Mouse (Mus musculus) liver, embryonic 14.5 days (tissue): Measurements from ENCODE around the gene Rhobtb1. TPM values are rescaled to one million over a fixed set of nuclear protein-coding genes. Genes with fewer than 3 reads are reported as not detected.

ENCODE experiments used
- ATAC-seq: fragments of 200-750 bp; cut with Nextera tagmentation; 2 replicates; pipeline ENCODE4 v1.8.0; 2017; ENCODE audit warnings: moderate number of reproducible peaks, mild to moderate bottlenecking, moderate library complexity; ENCODE audit not compliant: insufficient read depth
- DNase-seq, 3 experiments: peaks; one replicate each; pipeline ENCODE4 v3.0.0-alpha.2; 2012 to 2013; ENCODE audit warnings: low read depth in 3 of 3, low spot score in 3 of 3
- H3K27ac ChIP-seq: fragments of 300-500 bp; sonication (generic); 2 replicates; pipeline ENCODE4 v1.5.1; 2014; ENCODE audit warnings: moderate library complexity, mild to moderate bottlenecking, control low read depth, inconsistent platforms
- H3K27me3 ChIP-seq: fragments of 300-500 bp; sonication (generic); 2 replicates; pipeline ENCODE4 v1.6.1; 2014; ENCODE audit warnings: mild to moderate bottlenecking, low read length, moderate library complexity; ENCODE audit not compliant: control insufficient read depth, insufficient read depth
- H3K36me3 ChIP-seq: fragments of 300-500 bp; sonication (generic); replicated peaks from 2 replicates; pipeline ENCODE4 v1.6.1; 2014; ENCODE audit warnings: low read depth; ENCODE audit not compliant: control insufficient read depth, insufficient read depth
- H3K4me1 ChIP-seq, 2 experiments: fragments of 200-500 bp in 1 of 2; fragments of 300-500 bp in 1 of 2; sonication (generic) in 1 of 2; replicated peaks; 2 replicates each; pipeline ENCODE4 v1.6.1; 2012 to 2014; ENCODE audit warnings: antibody characterized with exemption in 1 of 2, inconsistent platforms in 1 of 2, low read length in 1 of 2; ENCODE audit not compliant: control insufficient read depth in 2 of 2, insufficient read depth in 2 of 2
- H3K4me2 ChIP-seq: fragments of 300-500 bp; sonication (generic); 2 replicates; pipeline ENCODE4 v1.6.1; 2014; ENCODE audit warnings: low read depth, mild to moderate bottlenecking, control low read depth, moderate library complexity
- H3K4me3 ChIP-seq, 2 experiments: fragments of 200-500 bp in 1 of 2; fragments of 300-500 bp in 1 of 2; sonication (generic) in 1 of 2; 2 replicates each; pipeline ENCODE4 v1.5.1; 2012 to 2014; ENCODE audit warnings: low read depth in 2 of 2, low read length in 2 of 2, mild to moderate bottlenecking in 2 of 2, control low read depth in 1 of 2, inconsistent platforms in 1 of 2, moderate library complexity in 1 of 2; ENCODE audit not compliant: insufficient read depth in 1 of 2
- H3K9ac ChIP-seq: fragments of 300-500 bp; sonication (generic); replicated peaks from 2 replicates; pipeline ENCODE4 v1.6.1; 2014; ENCODE audit warnings: mild to moderate bottlenecking, control low read depth, moderate library complexity
- H3K9me3 ChIP-seq: fragments of 300-500 bp; sonication (generic); 2 replicates; pipeline ENCODE4 v1.6.1; 2016; ENCODE audit warnings: low read length, mixed read lengths; ENCODE audit not compliant: control insufficient read depth
- CTCF ChIP-seq: IDR thresholded peaks from 2 replicates; pipeline ENCODE4 v1.5.1; 2016; ENCODE audit warnings: antibody characterized with exemption, low read depth, control low read depth
- EP300 ChIP-seq: IDR thresholded peaks from 2 replicates; pipeline ENCODE4 v1.6.1; 2016; ENCODE audit warnings: antibody characterized with exemption, low read depth
- whole genome bisulfite sequencing: fragments of 180-500 bp; shearing (Covaris S2); extraction: QIAGEN DNeasy Blood & Tissue Kit; methylation state at CpG from one replicate; pipeline ENCODE4 v1.1.7; 2014; ENCODE audit not compliant: insufficient replicate concordance; 5-methylcytosine and 5-hydroxymethylcytosine counted together
- polyA plus RNA-seq, 2 experiments: library from polyadenylated mRNA; depleted of rRNA in 1 of 2; stranded (reverse) in 1 of 2; unstranded in 1 of 2; fragments of >200 nt; fragmentation: Nextera tagmentation in 1 of 2; extraction: Ambion mirVana in 1 of 2; gene quantifications; 2 replicates each; pipeline versions ENCODE4 v1.2.1 to v1.2.3; 2012 to 2014

Gene Rhobtb1
- polyA plus RNA-seq, 2 experiments: 2.5 to 7.1 TPM

GRCm38 (mm10) chr10:69245906-69246668, 94.9 kb downstream of the Rhobtb1 start:
- ATAC-seq: no peak
- Histone ChIP-seq H3K27me3 (no peaks in the 10 kb centered on the region), H3K4me1 (peaks cover 0 to 3% of the 10 kb centered on the region in 2 experiments; a peak in 1 of 4 replicates), H3K4me2 (no peak overlapping the region), H3K36me3 (no peaks in the 10 kb centered on the region), H3K27ac (no peak overlapping the region), H3K9ac (no peak overlapping the region), H3K4me3 (no peak overlapping the region), H3K9me3 (no peaks in the 10 kb centered on the region)
- WGBS: 62% methylated on average over 10 of the region's 10 CpGs
- DNase-seq: no peak
- no peak for TF ChIP-seq CTCF
- no peak for TF ChIP-seq EP300

- no peak overlapping the region for H3K4me3 ChIP-seq
- WGBS: 14% methylated on average over 3 of the region's 3 CpGs
- H3K4me1 ChIP-seq: peaks cover 0 to 3% of the 10 kb centered on the region in 2 experiments; a peak in 1 of 4 replicates
- no peaks in the 10 kb centered on the region for H3K27me3 ChIP-seq
- H3K9me3 ChIP-seq: no peaks in the 10 kb centered on the region
- DNase-seq: no peak
- no peak for ATAC-seq
- H3K36me3 ChIP-seq: no peaks in the 10 kb centered on the region
- H3K9ac ChIP-seq: no peak overlapping the region
- H3K27ac ChIP-seq: no peak overlapping the region
- H3K4me2 ChIP-seq: no peak overlapping the region
- TF ChIP-seq EP300: no peak
- no peak for TF ChIP-seq CTCF
Observed at GRCm38 (mm10) chr10:69246762-69247161, 95.5 kb downstream of the Rhobtb1 start.

- Histone ChIP-seq H3K9ac (no peak overlapping the region), H3K4me1 (peaks cover 0 to 5% of the 10 kb centered on the region in 2 experiments; a peak in 2 of 4 replicates), H3K4me3 (no peak overlapping the region), H3K27ac (no peak overlapping the region), H3K9me3 (no peaks in the 10 kb centered on the region), H3K36me3 (no peaks in the 10 kb centered on the region), H3K27me3 (no peaks in the 10 kb centered on the region), H3K4me2 (no peak overlapping the region)
- ATAC-seq (no peak), DNase-seq (no peak)
- 63% methylated on average over 7 of the region's 7 CpGs for WGBS
- TF ChIP-seq EP300 (no peak), CTCF (no peak)
Observed at GRCm38 (mm10) chr10:69247311-69248033, 96.2 kb downstream of the Rhobtb1 start.

GRCm38 (mm10) chr10:69248261-69249160, 97.3 kb downstream of the Rhobtb1 start:
- H3K4me2 ChIP-seq: no peak overlapping the region
- no peak for TF ChIP-seq EP300
- TF ChIP-seq CTCF: no peak
- WGBS: 77% methylated on average over 29 of the region's 29 CpGs
- no peaks in the 10 kb centered on the region for H3K9me3 ChIP-seq
- DNase-seq: no peak
- no peak overlapping the region for H3K9ac ChIP-seq
- ATAC-seq: no peak
- H3K27me3 ChIP-seq: no peaks in the 10 kb centered on the region
- no peak overlapping the region for H3K4me3 ChIP-seq
- no peaks in the 10 kb centered on the region for H3K36me3 ChIP-seq
- no peak overlapping the region for H3K27ac ChIP-seq
- peaks cover 0 to 9% of the 10 kb centered on the region in 2 experiments; a peak in 2 of 4 replicates for H3K4me1 ChIP-seq
